Mouse (Mus musculus): ENCODE data around the gene Ino80e. TPM values are rescaled to one million over a fixed set of nuclear protein-coding genes. Genes with fewer than 3 reads are reported as not detected.

Ino80e gene
- polyA plus RNA-seq, 1 experiment from 2014 or later = 93.7 TPM

- Histone ChIP-seq H3K27ac (peak within 1 kb of the TSS; percentile 89), H3K4me3 (replicated peaks; ENCODE audit: low read length) (peak within 1 kb of the TSS; percentile 50), H3K4me1 (replicated peaks; ENCODE audit: control insufficient read depth, insufficient read depth, low read length) (peaks cover 24% of the 10 kb centered on the region), H3K9me3 (ENCODE audit: control insufficient read depth, low read length) (no peaks in the 10 kb centered on the region), H3K27me3 (ENCODE audit: control insufficient read depth, insufficient read depth, low read length) (no peaks in the 10 kb centered on the region), H3K9ac (peak within 1 kb of the TSS; percentile 59), H3K36me3 (replicated peaks; ENCODE audit: control insufficient read depth, insufficient read depth) (peaks cover 49% of the 10 kb centered on the region), H3K4me2 (replicated peaks) (peak within 1 kb of the TSS; percentile 84)
- ATAC-seq (ENCODE audit: low FRiP score) (peak; percentile 87), DNase-seq (ENCODE audit: low spot score) (peak; percentile 96)
- WGBS = 5% methylated on average over 42 of the region's 42 CpGs
Observed at GRCm38 (mm10) chr7:126861429-126862130, 597 bp downstream of the Ino80e start, which contains the start of gene Hirip3. TSS of gene Hirip3 (plus strand) at chr7:126861972.

DNA sequence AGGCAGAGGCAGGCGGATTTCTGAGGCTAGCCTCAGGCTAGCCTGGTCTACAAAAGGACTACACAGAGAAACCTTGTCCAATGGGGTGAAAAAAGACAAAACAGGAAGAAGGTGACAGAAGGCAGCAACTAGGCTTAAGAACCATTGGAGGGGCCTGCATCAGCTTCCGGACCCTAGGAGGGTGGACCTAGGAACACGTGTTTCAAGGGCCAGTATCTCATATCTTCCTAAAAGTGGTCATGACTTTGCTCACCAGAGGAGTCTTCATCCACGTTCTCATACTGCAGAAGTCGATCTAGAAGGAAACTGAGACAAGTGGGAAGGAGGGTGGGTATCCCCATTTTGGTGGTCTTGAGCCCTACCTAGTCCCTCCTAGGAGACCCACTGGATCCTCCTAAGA is 1.2 kb downstream of the Ino80e start:
- Histone ChIP-seq H3K4me3 (replicated peaks; ENCODE audit: low read length) (peak overlapping the region; percentile 50), H3K27ac (no peak overlapping the region), H3K36me3 (replicated peaks; ENCODE audit: control insufficient read depth, insufficient read depth) (peaks cover 49% of the 10 kb centered on the region), H3K27me3 (ENCODE audit: control insufficient read depth, insufficient read depth, low read length) (no peaks in the 10 kb centered on the region), H3K9me3 (ENCODE audit: control insufficient read depth, low read length) (no peaks in the 10 kb centered on the region), H3K4me2 (replicated peaks) (peak overlapping the region; percentile 84), H3K9ac (peak overlapping the region; percentile 59), H3K4me1 (replicated peaks; ENCODE audit: control insufficient read depth, insufficient read depth, low read length) (peaks cover 24% of the 10 kb centered on the region)
- ATAC-seq (ENCODE audit: low FRiP score) (no peak), DNase-seq (ENCODE audit: low spot score) (no peak)
- 73% methylated on average over 5 of the region's 5 CpGs for WGBS

- H3K36me3 ChIP-seq (replicated peaks; ENCODE audit: control insufficient read depth, insufficient read depth) = peaks cover 67% of the 10 kb centered on the region
- no peak for ATAC-seq (ENCODE audit: low FRiP score)
- H3K4me1 ChIP-seq (replicated peaks; ENCODE audit: control insufficient read depth, insufficient read depth, low read length) = peaks cover 8% of the 10 kb centered on the region
- DNase-seq (ENCODE audit: low spot score) = no peak
- no peak overlapping the region for H3K9ac ChIP-seq
- no peaks in the 10 kb centered on the region for H3K9me3 ChIP-seq (ENCODE audit: control insufficient read depth, low read length)
- no peak overlapping the region for H3K4me3 ChIP-seq (replicated peaks; ENCODE audit: low read length)
- no peak overlapping the region for H3K27ac ChIP-seq
- no peaks in the 10 kb centered on the region for H3K27me3 ChIP-seq (ENCODE audit: control insufficient read depth, insufficient read depth, low read length)
- no peak overlapping the region for H3K4me2 ChIP-seq (replicated peaks)
- 77% methylated on average over 9 of the region's 9 CpGs for WGBS
Observed at GRCm38 (mm10) chr7:126856741-126857420, 5.3 kb downstream of the Ino80e start.

- no peak overlapping the region for H3K27ac ChIP-seq
- peaks cover under 1% of the 10 kb centered on the region; the same call in 1 of the 2 replicates for H3K4me1 ChIP-seq (replicated peaks; ENCODE audit: control insufficient read depth, insufficient read depth, low read length)
- no peak for ATAC-seq (ENCODE audit: low FRiP score)
- peaks cover 71% of the 10 kb centered on the region for H3K36me3 ChIP-seq (replicated peaks; ENCODE audit: control insufficient read depth, insufficient read depth)
- H3K27me3 ChIP-seq (ENCODE audit: control insufficient read depth, insufficient read depth, low read length) = no peaks in the 10 kb centered on the region
- no peak overlapping the region for H3K4me3 ChIP-seq (replicated peaks; ENCODE audit: low read length)
- no peak overlapping the region for H3K4me2 ChIP-seq (replicated peaks)
- H3K9ac ChIP-seq = no peak overlapping the region
- WGBS = 87% methylated on average over 3 of the region's 3 CpGs
- no peaks in the 10 kb centered on the region for H3K9me3 ChIP-seq (ENCODE audit: control insufficient read depth, low read length)
- DNase-seq (ENCODE audit: low spot score) = no peak
Observed at GRCm38 (mm10) chr7:126855641-126856040, 6.5 kb downstream of the Ino80e start.

- Histone ChIP-seq H3K27ac (no peak overlapping the region), H3K27me3 (ENCODE audit: control insufficient read depth, insufficient read depth, low read length) (peaks cover 14% of the 10 kb centered on the region), H3K36me3 (replicated peaks; ENCODE audit: control insufficient read depth, insufficient read depth) (peaks cover 55% of the 10 kb centered on the region), H3K4me1 (replicated peaks; ENCODE audit: control insufficient read depth, insufficient read depth, low read length) (peaks cover 9% of the 10 kb centered on the region), H3K9ac (no peak overlapping the region), H3K4me3 (replicated peaks; ENCODE audit: low read length) (no peak overlapping the region), H3K4me2 (replicated peaks) (no peak overlapping the region), H3K9me3 (ENCODE audit: control insufficient read depth, low read length) (no peaks in the 10 kb centered on the region)
- DNase-seq (ENCODE audit: low spot score) (no peak), ATAC-seq (ENCODE audit: low FRiP score) (no peak)
- WGBS = 87% methylated on average over 5 of the region's 5 CpGs
Observed at GRCm38 (mm10) chr7:126853454-126853853, 8.7 kb downstream of the Ino80e start.

- Histone ChIP-seq H3K9me3 (ENCODE audit: control insufficient read depth, low read length) (no peaks in the 10 kb centered on the region), H3K27me3 (ENCODE audit: control insufficient read depth, insufficient read depth, low read length) (peaks cover 21% of the 10 kb centered on the region), H3K9ac (no peak overlapping the region), H3K4me2 (replicated peaks) (no peak overlapping the region), H3K27ac (no peak overlapping the region), H3K36me3 (replicated peaks; ENCODE audit: control insufficient read depth, insufficient read depth) (peaks cover 45% of the 10 kb centered on the region), H3K4me1 (replicated peaks; ENCODE audit: control insufficient read depth, insufficient read depth, low read length) (peaks cover 21% of the 10 kb centered on the region), H3K4me3 (replicated peaks; ENCODE audit: low read length) (no peak overlapping the region)
- DNase-seq (ENCODE audit: low spot score) (no peak), ATAC-seq (ENCODE audit: low FRiP score) (no peak)
- 35% methylated on average over 12 of the region's 12 CpGs for WGBS
Observed at GRCm38 (mm10) chr7:126851192-126851591, 11.0 kb downstream of the Ino80e start.

- ATAC-seq (ENCODE audit: low FRiP score) = no peak
- Histone ChIP-seq H3K9ac (no peak overlapping the region), H3K36me3 (replicated peaks; ENCODE audit: control insufficient read depth, insufficient read depth) (peaks cover 35% of the 10 kb centered on the region), H3K4me2 (replicated peaks) (no peak overlapping the region), H3K27ac (no peak overlapping the region), H3K9me3 (ENCODE audit: control insufficient read depth, low read length) (no peaks in the 10 kb centered on the region), H3K27me3 (ENCODE audit: control insufficient read depth, insufficient read depth, low read length) (peaks cover 21% of the 10 kb centered on the region), H3K4me3 (replicated peaks; ENCODE audit: low read length) (no peak overlapping the region), H3K4me1 (replicated peaks; ENCODE audit: control insufficient read depth, insufficient read depth, low read length) (peaks cover 21% of the 10 kb centered on the region)
- WGBS = 91% methylated on average over 6 of the region's 6 CpGs
- DNase-seq (ENCODE audit: low spot score) = no peak
Observed at GRCm38 (mm10) chr7:126850161-126850560, 12.0 kb downstream of the Ino80e start.

- Histone ChIP-seq H3K36me3 (replicated peaks; ENCODE audit: control insufficient read depth, insufficient read depth) (peaks cover 21% of the 10 kb centered on the region), H3K4me3 (replicated peaks; ENCODE audit: low read length) (peak overlapping the region; percentile 59), H3K9me3 (ENCODE audit: control insufficient read depth, low read length) (no peaks in the 10 kb centered on the region), H3K4me1 (replicated peaks; ENCODE audit: control insufficient read depth, insufficient read depth, low read length) (peaks cover 21% of the 10 kb centered on the region), H3K9ac (peak overlapping the region; percentile 76), H3K27me3 (ENCODE audit: control insufficient read depth, insufficient read depth, low read length) (peaks cover 21% of the 10 kb centered on the region), H3K4me2 (replicated peaks) (peak overlapping the region; percentile 100), H3K27ac (no peak overlapping the region)
- no peak for DNase-seq (ENCODE audit: low spot score)
- WGBS = 36% methylated on average over 10 of the region's 10 CpGs
- 0 out of 2 replicates have a peak, but pooled peaks have one; percentile 7 for ATAC-seq (ENCODE audit: low FRiP score)
Observed at GRCm38 (mm10) chr7:126848794-126849193, 13.4 kb downstream of the Ino80e start.
